Mouse (Mus musculus) heart, embryonic 14.5 days (tissue): ENCODE measurements around the gene Tfb1m. TPM values are rescaled to one million over a fixed set of nuclear protein-coding genes. Genes with fewer than 3 reads are reported as not detected.

Experiments
- ATAC-seq: fragments of 200-750 bp; cut with Nextera tagmentation; 2 replicates; pipeline ENCODE4 v1.8.0; 2017; ENCODE audit warnings: low read depth, moderate TSS enrichment; ENCODE audit not compliant: insufficient number of reproducible peaks, insufficient read depth, low FRiP score
- H3K27ac ChIP-seq, 2 experiments: fragments of 200-500 bp in 1 of 2; fragments of 300-500 bp in 1 of 2; sonication (generic) in 1 of 2; replicated peaks in 1 of 2; 2 replicates each; pipeline ENCODE4 v1.5.1; 2012 to 2014; ENCODE audit warnings: low read depth in 2 of 2, low read length in 2 of 2, control low read depth in 1 of 2, mild to moderate bottlenecking in 1 of 2, mixed read lengths in 1 of 2; ENCODE audit not compliant: control insufficient read depth in 1 of 2, insufficient read depth in 1 of 2
- H3K27me3 ChIP-seq: fragments of 300-500 bp; sonication (generic); 2 replicates; pipeline ENCODE4 v1.6.1; 2014; ENCODE audit warnings: mild to moderate bottlenecking, low read length, control low read depth; ENCODE audit not compliant: control insufficient read depth, insufficient read depth
- H3K36me3 ChIP-seq: fragments of 300-500 bp; sonication (generic); 2 replicates; pipeline ENCODE4 v1.6.1; 2014; ENCODE audit warnings: mild to moderate bottlenecking, control low read depth, low read length, mixed read lengths; ENCODE audit not compliant: control insufficient read depth, insufficient read depth
- H3K4me1 ChIP-seq, 2 experiments: fragments of 200-500 bp in 1 of 2; fragments of 300-500 bp in 1 of 2; sonication (generic) in 1 of 2; 2 replicates each; pipeline ENCODE4 v1.6.1; 2012 to 2014; ENCODE audit warnings: low read length in 2 of 2, control low read depth in 1 of 2, mixed read lengths in 1 of 2; ENCODE audit not compliant: control insufficient read depth in 2 of 2, insufficient read depth in 2 of 2
- H3K4me2 ChIP-seq: fragments of 300-500 bp; sonication (generic); 2 replicates; pipeline ENCODE4 v1.6.1; 2014; ENCODE audit warnings: mild to moderate bottlenecking, low read length
- H3K4me3 ChIP-seq, 2 experiments: fragments of 200-500 bp in 1 of 2; fragments of 300-500 bp in 1 of 2; sonication (generic) in 1 of 2; 2 replicates each; pipeline ENCODE4 v1.5.1; 2012 to 2014; ENCODE audit warnings: low read length in 2 of 2, mild to moderate bottlenecking in 2 of 2, control low read depth in 1 of 2, low read depth in 1 of 2, moderate library complexity in 1 of 2; ENCODE audit not compliant: control insufficient read depth in 1 of 2, insufficient read depth in 1 of 2
- H3K9ac ChIP-seq: fragments of 300-500 bp; sonication (generic); 2 replicates; pipeline ENCODE4 v1.6.1; 2014; ENCODE audit warnings: mild to moderate bottlenecking, low read length
- H3K9me3 ChIP-seq: fragments of 300-500 bp; sonication (generic); 2 replicates; pipeline ENCODE4 v1.6.1; 2016; ENCODE audit warnings: low read length, control low read depth; ENCODE audit not compliant: control insufficient read depth
- WGBS: fragments of 180-500 bp; shearing (Covaris S2); extraction: QIAGEN DNeasy Blood & Tissue Kit; methylation state at CpG from one replicate; pipeline ENCODE4 v1.1.7; 2014; 5-methylcytosine and 5-hydroxymethylcytosine counted together
- polyA plus RNA-seq: library from polyadenylated mRNA; unstranded; fragments of >200 nt; fragmentation: Nextera tagmentation; extraction: Ambion mirVana; gene quantifications from 2 replicates; pipeline ENCODE4 v1.2.1, GENCODE M21; 2014

Tfb1m gene
- polyA plus RNA-seq, 1 experiment from 2014 or later: 17.0 TPM

DNA sequence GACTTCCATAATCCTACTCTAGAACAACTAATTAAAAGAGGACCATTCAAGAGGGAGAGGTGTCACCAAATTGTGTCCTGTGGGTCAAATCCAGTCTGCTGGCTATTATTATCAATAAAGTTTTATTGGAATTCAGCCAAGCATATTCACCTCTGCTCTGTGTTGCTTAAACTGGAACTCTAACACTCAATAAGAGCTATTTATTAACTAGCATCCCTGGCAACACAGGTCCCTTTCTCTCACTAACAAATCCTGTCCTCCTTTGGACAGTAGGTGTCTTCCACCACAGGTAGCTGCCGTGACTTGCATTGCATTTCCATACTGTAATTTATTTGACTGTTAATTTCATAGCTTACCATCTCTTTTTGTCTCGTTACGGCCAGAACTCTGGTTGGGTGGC is 61.5 kb downstream of the Tfb1m start:
- ATAC-seq: no peak
- no peak overlapping the region for H3K4me2 ChIP-seq
- no peak overlapping the region for H3K9ac ChIP-seq
- 89% methylated on average over 3 of the region's 3 CpGs for WGBS
- H3K4me1 ChIP-seq: no peaks in the 10 kb centered on the region
- no peaks in the 10 kb centered on the region for H3K27me3 ChIP-seq
- H3K27ac ChIP-seq: no peak overlapping the region
- no peaks in the 10 kb centered on the region for H3K36me3 ChIP-seq
- no peak overlapping the region for H3K4me3 ChIP-seq
- no peaks in the 10 kb centered on the region for H3K9me3 ChIP-seq

DNA sequence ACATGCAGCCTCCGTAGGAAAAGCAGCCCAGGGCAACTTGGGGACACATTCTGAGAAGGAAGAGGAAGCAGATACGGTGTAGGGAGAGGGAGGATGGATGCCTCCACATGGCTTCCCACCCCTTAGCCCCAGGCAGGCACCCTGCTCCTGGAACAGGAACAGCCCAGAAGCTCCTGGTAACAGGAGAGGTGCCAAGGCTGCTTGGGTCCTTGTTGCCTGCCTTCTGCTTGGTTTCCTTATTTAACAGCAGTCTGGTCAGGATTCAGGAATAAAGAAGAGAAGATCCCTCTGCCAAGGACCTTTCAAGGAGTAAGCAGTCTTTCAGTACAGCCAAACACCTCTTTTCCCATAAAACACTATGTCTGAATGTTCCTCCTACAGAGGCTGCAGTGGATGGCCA is 62.0 kb downstream of the Tfb1m start:
- H3K4me2 ChIP-seq: no peak overlapping the region
- no peaks in the 10 kb centered on the region for H3K9me3 ChIP-seq
- 87% methylated on average over 2 of the region's 2 CpGs for WGBS
- no peak overlapping the region for H3K27ac ChIP-seq
- ATAC-seq: no peak
- H3K4me1 ChIP-seq: no peaks in the 10 kb centered on the region
- no peak overlapping the region for H3K4me3 ChIP-seq
- H3K27me3 ChIP-seq: no peaks in the 10 kb centered on the region
- H3K36me3 ChIP-seq: no peaks in the 10 kb centered on the region
- H3K9ac ChIP-seq: no peak overlapping the region

DNA sequence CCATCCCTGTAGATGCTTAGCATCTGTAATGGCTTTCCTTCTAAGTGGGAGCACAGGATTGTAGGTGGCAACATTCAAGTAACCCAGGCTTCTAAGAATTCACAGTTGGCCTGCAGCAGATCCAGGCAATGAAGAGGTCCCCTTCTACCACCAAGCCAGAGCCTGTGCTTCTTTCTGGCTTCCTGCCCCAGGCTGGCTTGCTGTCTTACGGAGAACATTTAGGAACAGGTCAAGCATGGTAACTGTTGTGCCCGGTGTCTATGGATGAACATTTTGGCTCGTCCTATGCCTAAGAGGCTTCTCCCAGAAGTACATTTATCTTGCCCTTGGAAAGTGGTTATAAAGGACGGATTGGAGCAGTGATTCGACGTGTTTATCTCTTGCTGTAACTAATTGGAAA is 65.9 kb downstream of the Tfb1m start:
- H3K4me2 ChIP-seq: no peak overlapping the region
- no peaks in the 10 kb centered on the region for H3K36me3 ChIP-seq

DNA sequence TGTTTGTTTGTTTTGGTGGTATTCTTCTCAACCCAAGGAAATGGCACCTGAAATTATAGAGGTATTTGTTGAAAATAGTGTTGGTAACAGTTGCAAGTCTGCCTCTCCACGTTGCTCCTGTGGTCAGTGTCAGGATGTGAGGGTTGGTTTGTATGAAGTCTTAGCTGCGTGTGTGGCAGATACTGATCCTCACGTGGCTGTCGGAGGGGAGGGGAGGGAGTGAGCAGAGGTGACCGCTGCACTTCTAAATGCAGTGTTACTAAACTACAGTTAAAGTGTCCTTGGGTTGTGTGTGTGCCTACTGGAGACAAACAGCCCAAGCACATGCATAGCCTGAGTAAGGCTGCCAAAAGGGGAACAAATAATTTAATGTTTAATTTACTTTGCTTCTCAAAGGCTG is 66.5 kb downstream of the Tfb1m start:
- no peaks in the 10 kb centered on the region for H3K4me1 ChIP-seq
- H3K36me3 ChIP-seq: no peaks in the 10 kb centered on the region
- H3K4me2 ChIP-seq: no peak overlapping the region
- 65% methylated on average over 5 of the region's 5 CpGs for whole genome bisulfite sequencing
- no peak for ATAC-seq
- H3K27me3 ChIP-seq: no peaks in the 10 kb centered on the region
- no peak overlapping the region for H3K27ac ChIP-seq
- no peak overlapping the region for H3K9ac ChIP-seq
- H3K9me3 ChIP-seq: no peaks in the 10 kb centered on the region
- no peak overlapping the region for H3K4me3 ChIP-seq

More for the DNA sequence above, 65.9 kb downstream of the Tfb1m start:
- no peak overlapping the region for H3K4me3 ChIP-seq
- 88% methylated on average over 6 of the region's 6 CpGs for WGBS
- no peak overlapping the region for H3K27ac ChIP-seq
- no peaks in the 10 kb centered on the region for H3K4me1 ChIP-seq
- H3K27me3 ChIP-seq: no peaks in the 10 kb centered on the region
- H3K9me3 ChIP-seq: no peaks in the 10 kb centered on the region
- no peak for ATAC-seq
- no peak overlapping the region for H3K9ac ChIP-seq

DNA sequence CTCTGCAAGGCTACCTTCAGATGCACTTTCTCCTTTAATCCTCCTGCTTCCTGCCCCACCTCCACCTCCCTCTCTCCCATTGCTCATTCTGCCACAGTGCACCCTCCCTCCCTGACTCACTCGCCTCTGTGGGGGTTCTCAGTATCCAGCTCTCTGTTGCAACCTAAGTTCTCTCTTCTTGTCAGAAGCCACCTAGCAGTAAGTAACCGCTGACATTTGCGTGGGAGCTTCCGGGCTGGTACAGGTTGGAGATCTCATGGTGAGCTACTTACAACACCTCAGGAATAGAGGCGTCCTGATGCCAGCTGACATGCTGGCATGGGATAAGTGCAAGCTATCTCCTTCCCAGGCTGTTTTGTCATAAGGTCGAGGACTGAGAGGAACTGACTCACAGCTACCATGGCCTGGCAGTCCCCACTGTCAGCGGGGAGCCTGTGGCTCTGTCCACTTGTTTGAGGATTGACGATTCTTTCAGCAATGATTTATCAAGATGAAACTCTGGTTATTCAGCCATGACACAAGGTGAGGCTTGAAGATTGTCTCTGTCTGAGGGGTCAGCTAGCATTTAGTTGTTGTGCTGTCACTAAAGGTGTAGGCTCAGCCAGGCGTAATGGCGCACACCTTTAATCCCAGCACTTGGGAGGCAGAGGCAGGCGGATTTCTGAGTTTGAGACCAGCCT is 67.2 kb downstream of the Tfb1m start:
- Histone ChIP-seq H3K9ac (no peak overlapping the region), H3K27me3 (no peaks in the 10 kb centered on the region), H3K9me3 (no peaks in the 10 kb centered on the region), H3K27ac (no peak overlapping the region), H3K4me3 (no peak overlapping the region), H3K4me1 (no peaks in the 10 kb centered on the region), H3K4me2 (no peak overlapping the region), H3K36me3 (no peaks in the 10 kb centered on the region)
- no peak for ATAC-seq
- WGBS: 79% methylated on average over 11 of the region's 11 CpGs

DNA sequence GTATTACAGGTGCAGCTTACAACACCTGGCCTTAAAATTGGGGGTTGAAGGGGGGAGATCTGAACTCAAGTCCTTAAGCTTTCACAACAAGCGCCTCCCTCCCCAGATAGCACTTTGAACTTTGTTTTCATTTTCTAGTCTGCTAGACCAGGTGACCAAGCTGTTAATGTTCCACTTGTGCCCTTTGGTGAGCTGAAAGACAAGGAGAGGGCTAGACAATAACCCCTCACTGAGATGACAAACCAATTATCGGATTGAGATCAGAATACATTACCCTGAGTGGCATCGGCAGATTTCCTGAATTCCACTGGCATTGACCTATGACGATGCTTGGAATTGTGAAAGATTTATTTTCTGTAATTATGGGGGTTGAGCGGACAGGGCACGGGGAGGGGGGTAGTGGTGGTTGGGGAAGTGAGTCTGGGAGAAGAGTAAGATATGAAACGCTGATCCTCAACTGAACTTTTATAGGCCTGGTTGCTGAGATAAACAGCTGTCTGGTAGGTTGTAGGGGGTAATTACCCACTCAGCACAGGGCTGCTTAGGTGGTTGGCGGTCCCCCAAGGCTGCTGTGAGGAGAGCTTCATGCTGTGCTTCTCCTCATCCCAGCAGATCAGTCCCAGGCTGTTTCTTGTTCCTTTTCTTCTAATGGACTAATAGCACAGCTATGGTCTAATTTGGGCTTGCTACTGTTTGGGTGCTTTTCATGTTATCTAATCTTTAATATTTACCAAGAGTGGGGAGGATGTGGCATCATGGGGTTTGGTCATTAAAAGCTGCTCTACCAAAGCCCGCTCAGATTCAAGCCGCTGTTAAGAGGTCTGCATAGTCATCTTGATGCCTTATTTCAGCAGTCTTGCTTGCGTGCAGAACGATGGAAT is 69.6 kb downstream of the Tfb1m start:
- no peak overlapping the region for H3K27ac ChIP-seq
- no peak overlapping the region for H3K4me2 ChIP-seq
- H3K27me3 ChIP-seq: no peaks in the 10 kb centered on the region
- no peaks in the 10 kb centered on the region for H3K9me3 ChIP-seq
- no peak overlapping the region for H3K9ac ChIP-seq
- no peak for ATAC-seq
- no peaks in the 10 kb centered on the region for H3K36me3 ChIP-seq
- H3K4me1 ChIP-seq: no peaks in the 10 kb centered on the region
- 70% methylated on average over 12 of the region's 12 CpGs for WGBS
- H3K4me3 ChIP-seq: no peak overlapping the region

DNA sequence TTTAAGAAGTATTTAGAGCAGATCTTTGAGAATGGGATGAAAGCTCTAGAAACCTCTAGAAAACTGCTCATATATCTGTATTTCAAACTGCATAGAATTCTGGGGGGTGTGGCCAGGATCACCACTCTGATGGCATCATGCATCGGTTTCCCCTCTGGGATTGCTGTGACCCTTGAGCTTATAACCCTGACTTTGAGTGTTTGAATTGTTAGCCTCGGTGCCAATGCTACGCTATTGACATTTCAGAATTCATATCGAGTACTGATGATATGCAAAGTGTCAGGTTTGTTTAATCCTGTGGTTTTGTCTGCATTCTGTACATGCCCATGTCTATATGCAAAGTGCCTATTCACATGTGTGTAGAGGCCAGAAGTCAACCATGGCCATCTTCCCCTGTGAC is 70.4 kb downstream of the Tfb1m start:
- H3K4me3 ChIP-seq: no peak overlapping the region
- 92% methylated on average over 4 of the region's 4 CpGs for WGBS
- no peaks in the 10 kb centered on the region for H3K36me3 ChIP-seq
- no peak overlapping the region for H3K4me2 ChIP-seq
- no peak overlapping the region for H3K27ac ChIP-seq
- H3K4me1 ChIP-seq: no peaks in the 10 kb centered on the region
- H3K27me3 ChIP-seq: no peaks in the 10 kb centered on the region
- ATAC-seq: no peak
- no peak overlapping the region for H3K9ac ChIP-seq
- H3K9me3 ChIP-seq: no peaks in the 10 kb centered on the region
